Mouse (Mus musculus) forebrain, postnatal 0 days (tissue): ENCODE measurements around the gene Hpse2. TPM values are rescaled to one million over a fixed set of nuclear protein-coding genes. Genes with fewer than 3 reads are reported as not detected.

ENCODE experiments used
- ATAC-seq: fragments of 200-750 bp; cut with Nextera tagmentation; 2 replicates; pipeline ENCODE4 v1.8.0; 2017; ENCODE audit warnings: mild to moderate bottlenecking, moderate library complexity
- DNase-seq: peaks from one replicate; pipeline ENCODE4 v3.0.0-alpha.2; 2015
- H3K27ac ChIP-seq: fragments of 300-500 bp; sonication (generic); 2 replicates; pipeline ENCODE4 v1.5.1; 2014; ENCODE audit warnings: low read depth, mild to moderate bottlenecking, antibody characterized with exemption, low read length, moderate library complexity, mixed read lengths
- H3K27me3 ChIP-seq: fragments of 300-500 bp; sonication (generic); 2 replicates; pipeline ENCODE4 v1.6.1; 2014; ENCODE audit warnings: mild to moderate bottlenecking, low read length, mixed read lengths; ENCODE audit not compliant: insufficient read depth
- H3K36me3 ChIP-seq: fragments of 300-500 bp; sonication (generic); 2 replicates; pipeline ENCODE4 v1.6.1; 2014; ENCODE audit warnings: mild to moderate bottlenecking, moderate library complexity; ENCODE audit not compliant: insufficient read depth
- H3K4me1 ChIP-seq: fragments of 300-500 bp; sonication (generic); 2 replicates; pipeline ENCODE4 v1.6.1; 2014; ENCODE audit warnings: antibody characterized with exemption; ENCODE audit not compliant: insufficient read depth
- H3K4me2 ChIP-seq: fragments of 300-500 bp; sonication (generic); 2 replicates; pipeline ENCODE4 v1.6.1; 2014; ENCODE audit warnings: low read depth, mild to moderate bottlenecking, moderate library complexity
- H3K4me3 ChIP-seq: fragments of 300-500 bp; sonication (generic); 2 replicates; pipeline ENCODE4 v1.5.1; 2014; ENCODE audit warnings: low read depth, low read length, mixed read lengths
- H3K9ac ChIP-seq: fragments of 300-500 bp; sonication (generic); 2 replicates; pipeline ENCODE4 v1.6.1; 2014; ENCODE audit warnings: mild to moderate bottlenecking
- H3K9me3 ChIP-seq: fragments of 300-500 bp; sonication (generic); 2 replicates; pipeline ENCODE4 v1.6.1; 2016; ENCODE audit warnings: low read length
- CTCF ChIP-seq: sonication (generic); IDR thresholded peaks from 2 replicates; pipeline ENCODE4 v1.5.1; 2016; ENCODE audit warnings: antibody characterized with exemption, control low read depth, low read depth
- WGBS: fragments of 180-500 bp; shearing (Covaris S2); extraction: QIAGEN DNeasy Blood & Tissue Kit; methylation state at CpG from one replicate; pipeline ENCODE4 v1.1.7; 2014; 5-methylcytosine and 5-hydroxymethylcytosine counted together
- polyA plus RNA-seq: library from polyadenylated mRNA; unstranded; fragments of >200 nt; fragmentation: Nextera tagmentation; extraction: Ambion mirVana; gene quantifications from 2 replicates; pipeline ENCODE4 v1.2.1, GENCODE M21; 2015
- total RNA-seq: library from RNA; depleted of rRNA; stranded (reverse); fragments of >200 nt; gene quantifications from 2 replicates; pipeline ENCODE4 v1.2.3, GENCODE M21; 2014

Hpse2 gene
- total and polyA plus RNA-seq, 2 experiments from 2014 or later = 0.34 to 0.57 TPM

DNA sequence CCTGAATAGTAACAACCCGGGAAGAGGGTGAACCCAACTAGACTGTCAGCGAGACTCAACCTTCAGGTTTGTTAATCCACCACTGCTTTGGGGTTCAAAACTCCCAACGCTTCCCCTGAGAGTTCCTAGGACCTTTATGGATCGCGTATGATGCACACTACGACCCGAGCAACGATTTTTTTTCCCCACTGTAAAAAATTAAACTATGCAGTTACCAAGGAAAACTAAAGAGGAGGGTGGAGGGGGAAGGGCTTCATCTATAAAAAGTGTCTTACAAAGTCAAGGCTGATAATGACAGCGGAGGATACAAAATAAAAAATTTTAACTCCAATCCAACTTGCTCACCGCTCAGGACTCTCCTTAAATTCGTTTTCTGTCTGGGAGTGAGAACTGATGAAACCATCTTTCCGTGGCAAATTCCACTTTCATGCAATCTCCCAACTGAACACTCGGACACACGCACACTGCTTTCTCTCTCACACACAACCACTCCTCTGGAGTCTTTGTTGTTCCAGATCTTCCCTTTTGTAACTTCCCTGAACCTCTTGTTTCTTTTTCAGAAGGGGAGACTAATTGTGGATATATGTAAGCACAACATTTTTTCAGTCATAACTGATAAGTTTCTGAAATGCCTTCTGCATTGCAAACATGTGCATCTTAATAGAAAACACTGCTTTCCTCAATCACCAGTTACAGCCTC is 934 bp downstream of the Hpse2 start:
- DNase-seq (peak; percentile 34), ATAC-seq (no peak)
- Histone ChIP-seq H3K4me2 (peak overlapping the region; percentile 63; the same call in 1 of the 2 replicates), H3K36me3 (no peaks in the 10 kb centered on the region), H3K27ac (no peak overlapping the region), H3K4me3 (peak overlapping the region; percentile 38; the same call in 1 of the 2 replicates), H3K9ac (no peak overlapping the region), H3K27me3 (peaks cover 53% of the 10 kb centered on the region), H3K4me1 (peaks cover 16% of the 10 kb centered on the region), H3K9me3 (no peaks in the 10 kb centered on the region)
- no peak for TF ChIP-seq CTCF
- WGBS = 2% methylated on average over 14 of the region's 14 CpGs

GRCm38 (mm10) chr19:43386041-43386952 is 1.9 kb downstream of the Hpse2 start:
- H3K9ac ChIP-seq = 0 out of 2 replicates have a peak overlapping the region, but pooled peaks have one; percentile 22
- under 1% methylated on average over 48 of the region's 48 CpGs for WGBS
- no peak for TF ChIP-seq CTCF

DNA sequence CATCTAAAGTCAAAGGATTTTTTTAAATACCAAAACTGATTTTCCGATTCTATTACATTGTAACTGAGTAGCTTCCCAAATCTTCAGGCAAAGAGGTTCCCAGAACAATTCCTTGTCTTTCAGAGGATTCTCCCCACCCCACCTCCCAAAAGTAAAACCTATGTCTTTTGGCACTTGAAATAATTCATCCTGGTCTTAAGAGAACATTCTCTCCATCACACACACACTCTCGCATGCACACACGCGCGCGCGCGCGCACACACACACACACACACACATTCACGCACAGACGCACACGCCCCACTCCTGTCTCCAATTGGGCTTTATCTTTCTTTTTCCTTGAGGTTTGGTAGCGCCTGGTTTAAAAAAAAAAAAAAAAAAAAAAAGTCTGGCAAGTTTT is 2.7 kb downstream of the Hpse2 start:
- H3K27me3 ChIP-seq = peaks cover 58% of the 10 kb centered on the region
- no peaks in the 10 kb centered on the region for H3K9me3 ChIP-seq
- peak overlapping the region; percentile 63 for H3K4me2 ChIP-seq
- no peaks in the 10 kb centered on the region for H3K36me3 ChIP-seq
- H3K9ac ChIP-seq = no peak overlapping the region
- ATAC-seq (no peak), DNase-seq (peak; percentile 31)
- TF ChIP-seq CTCF = no peak
- 2% methylated on average over 13 of the region's 13 CpGs for whole genome bisulfite sequencing
- no peak overlapping the region for H3K27ac ChIP-seq
- peak overlapping the region; percentile 38; the same call in 1 of the 2 replicates for H3K4me3 ChIP-seq
- peaks cover 16% of the 10 kb centered on the region for H3K4me1 ChIP-seq

More at GRCm38 (mm10) chr19:43386041-43386952, 1.9 kb downstream of the Hpse2 start:
- Histone ChIP-seq H3K4me2 (peak overlapping the region; percentile 63), H3K4me1 (peaks cover 16% of the 10 kb centered on the region), H3K27me3 (peaks cover 54% of the 10 kb centered on the region), H3K36me3 (no peaks in the 10 kb centered on the region), H3K27ac (no peak overlapping the region), H3K9me3 (no peaks in the 10 kb centered on the region), H3K4me3 (peak overlapping the region; percentile 38)
- DNase-seq (peak; percentile 55), ATAC-seq (no peak)

DNA sequence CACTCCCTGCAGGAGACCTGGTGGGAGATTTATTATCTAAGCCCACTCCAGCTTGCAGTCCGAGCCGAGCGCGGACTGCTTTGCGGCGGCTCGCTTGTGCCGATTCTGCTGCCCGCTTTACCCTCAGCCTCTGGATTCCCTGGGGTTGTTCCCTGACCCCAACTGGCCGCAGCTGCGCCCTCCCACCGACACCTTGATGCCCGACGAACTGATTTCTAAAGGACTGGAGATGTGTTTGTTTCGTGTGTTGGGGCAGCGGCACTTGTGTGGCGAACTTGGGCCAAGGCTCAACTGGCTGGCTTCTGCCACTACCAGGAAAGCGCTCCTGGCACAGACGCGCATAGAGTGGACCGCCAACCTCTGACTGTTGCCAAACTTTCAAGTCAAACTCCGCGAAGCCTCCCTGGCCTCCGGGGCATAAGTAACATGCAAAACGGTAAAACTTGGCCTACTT is 3.1 kb downstream of the Hpse2 start:
- Histone ChIP-seq H3K4me3 (peak overlapping the region; percentile 38), H3K27ac (no peak overlapping the region), H3K27me3 (peaks cover 58% of the 10 kb centered on the region), H3K4me2 (peak overlapping the region; percentile 63), H3K9me3 (no peaks in the 10 kb centered on the region), H3K4me1 (peaks cover 16% of the 10 kb centered on the region), H3K9ac (no peak overlapping the region), H3K36me3 (no peaks in the 10 kb centered on the region)
- no peak for ATAC-seq
- no peak for DNase-seq
- under 1% methylated on average over 25 of the region's 25 CpGs for WGBS
- TF ChIP-seq CTCF = no peak

GRCm38 (mm10) chr19:43384346-43384977 is 3.7 kb downstream of the Hpse2 start:
- Histone ChIP-seq H3K4me2 (peak overlapping the region; percentile 63), H3K9ac (no peak overlapping the region), H3K4me3 (peak overlapping the region; percentile 38), H3K27ac (no peak overlapping the region), H3K27me3 (peaks cover 58% of the 10 kb centered on the region), H3K36me3 (no peaks in the 10 kb centered on the region), H3K9me3 (no peaks in the 10 kb centered on the region), H3K4me1 (peaks cover 16% of the 10 kb centered on the region)
- 5% methylated on average over 19 of the region's 19 CpGs for WGBS
- TF ChIP-seq CTCF = no peak
- DNase-seq (peak; percentile 3), ATAC-seq (no peak)

- no peaks in the 10 kb centered on the region for H3K27me3 ChIP-seq
- WGBS = 92% methylated on average over 3 of the region's 3 CpGs
- DNase-seq (no peak), ATAC-seq (no peak)
- no peak for TF ChIP-seq CTCF
- H3K9ac ChIP-seq = no peak overlapping the region
- H3K36me3 ChIP-seq = no peaks in the 10 kb centered on the region
- no peak overlapping the region for H3K4me3 ChIP-seq
- H3K4me2 ChIP-seq = no peak overlapping the region
- H3K9me3 ChIP-seq = no peaks in the 10 kb centered on the region
- H3K4me1 ChIP-seq = no peaks in the 10 kb centered on the region
- no peak overlapping the region for H3K27ac ChIP-seq
These were observed 29.3 kb downstream of the Hpse2 start for GRCm38 (mm10) chr19:43358830-43359229.
